Mouse (Mus musculus) heart, embryonic 15.5 days (tissue): ENCODE measurements at regions not wholly inside any gene's neighbourhood (a gene's known extent, or its start where the extent isn't known, plus 50 kb on each side); places are given as distances from the start of the nearest gene placed in this dataset.

Experiments used
- ATAC-seq: fragments of 200-750 bp; cut with Nextera tagmentation; replicated peaks from 2 replicates; pipeline ENCODE4 v1.8.0; 2017; ENCODE audit warnings: low read depth, moderate TSS enrichment; ENCODE audit not compliant: insufficient number of reproducible peaks, insufficient read depth, low FRiP score
- H3K27ac ChIP-seq: fragments of 300-500 bp; sonication (generic); 2 replicates; pipeline ENCODE4 v1.5.1; 2015; ENCODE audit warnings: mild to moderate bottlenecking, inconsistent platforms
- H3K27me3 ChIP-seq: fragments of 300-500 bp; sonication (generic); 2 replicates; pipeline ENCODE4 v1.6.1; 2015; ENCODE audit warnings: inconsistent platforms
- H3K36me3 ChIP-seq: fragments of 300-500 bp; sonication (generic); 2 replicates; pipeline ENCODE4 v1.6.1; 2015; ENCODE audit warnings: mild to moderate bottlenecking, inconsistent platforms
- H3K4me1 ChIP-seq: fragments of 300-500 bp; sonication (generic); replicated peaks from 2 replicates; pipeline ENCODE4 v1.6.1; 2015; ENCODE audit warnings: inconsistent platforms
- H3K4me2 ChIP-seq: fragments of 300-500 bp; sonication (generic); 2 replicates; pipeline ENCODE4 v1.6.1; 2015; ENCODE audit warnings: inconsistent platforms, mild to moderate bottlenecking, moderate library complexity
- H3K4me3 ChIP-seq: fragments of 300-500 bp; sonication (generic); 2 replicates; pipeline ENCODE4 v1.5.1; 2015; ENCODE audit warnings: mild to moderate bottlenecking, inconsistent platforms
- H3K9ac ChIP-seq: fragments of 300-500 bp; sonication (generic); 2 replicates; pipeline ENCODE4 v1.6.1; 2015; ENCODE audit warnings: mild to moderate bottlenecking, inconsistent platforms
- H3K9me3 ChIP-seq: fragments of 300-500 bp; sonication (generic); replicated peaks from 2 replicates; pipeline ENCODE4 v1.6.1; 2016; ENCODE audit warnings: inconsistent platforms
- WGBS: fragments of 180-500 bp; shearing (Covaris S2); methylation state at CpG from one replicate; pipeline ENCODE4 v1.1.7; 2015; ENCODE audit warnings: mixed read lengths; 5-methylcytosine and 5-hydroxymethylcytosine counted together

GRCm38 (mm10) chr13:55909941-55910340 is 73.9 kb upstream of the Pitx1 start:
- Histone ChIP-seq H3K27me3 (no peaks in the 10 kb centered on the region), H3K9ac (no peak overlapping the region), H3K4me1 (no peaks in the 10 kb centered on the region), H3K36me3 (no peaks in the 10 kb centered on the region), H3K9me3 (no peaks in the 10 kb centered on the region), H3K4me2 (no peak overlapping the region), H3K27ac (no peak overlapping the region), H3K4me3 (no peak overlapping the region)
- 15% methylated on average over 5 of the region's 5 CpGs for WGBS
- no peak for ATAC-seq

- ATAC-seq: no peak
- H3K36me3 ChIP-seq: no peaks in the 10 kb centered on the region
- 76% methylated on average over 4 of the region's 4 CpGs for WGBS
- H3K4me3 ChIP-seq: no peak overlapping the region
- no peak overlapping the region for H3K9ac ChIP-seq
- H3K4me2 ChIP-seq: no peak overlapping the region
- H3K9me3 ChIP-seq: no peaks in the 10 kb centered on the region
- no peak overlapping the region for H3K27ac ChIP-seq
- no peaks in the 10 kb centered on the region for H3K4me1 ChIP-seq
- no peaks in the 10 kb centered on the region for H3K27me3 ChIP-seq
These were observed 68.9 kb upstream of the Pitx1 start for GRCm38 (mm10) chr13:55904884-55905283.

GRCm38 (mm10) chr13:55902255-55902654 is 66.3 kb upstream of the Pitx1 start:
- H3K4me3 ChIP-seq: no peak overlapping the region
- H3K36me3 ChIP-seq: no peaks in the 10 kb centered on the region
- no peak overlapping the region for H3K4me2 ChIP-seq
- 0 out of 2 replicates have a peak, but pooled peaks cover 3% of the 10 kb centered on the region for H3K27me3 ChIP-seq
- no peak overlapping the region for H3K27ac ChIP-seq
- H3K4me1 ChIP-seq: no peaks in the 10 kb centered on the region
- ATAC-seq: no peak
- H3K9me3 ChIP-seq: no peaks in the 10 kb centered on the region
- WGBS: 44% methylated on average over 11 of the region's 11 CpGs
- no peak overlapping the region for H3K9ac ChIP-seq

- Histone ChIP-seq H3K36me3 (no peaks in the 10 kb centered on the region), H3K4me3 (no peak overlapping the region), H3K4me2 (no peak overlapping the region), H3K9ac (no peak overlapping the region), H3K27ac (no peak overlapping the region), H3K9me3 (no peaks in the 10 kb centered on the region), H3K27me3 (0 out of 2 replicates have a peak, but pooled peaks cover 3% of the 10 kb centered on the region), H3K4me1 (peaks cover 4% of the 10 kb centered on the region)
- ATAC-seq: no peak
- WGBS: 82% methylated on average over 4 of the region's 4 CpGs
These were observed 64.2 kb upstream of the Pitx1 start for GRCm38 (mm10) chr13:55900190-55900526.

- WGBS: 73% methylated on average over 10 of the region's 10 CpGs
- no peak overlapping the region for H3K4me3 ChIP-seq
- H3K4me1 ChIP-seq: peaks cover 5% of the 10 kb centered on the region
- H3K4me2 ChIP-seq: no peak overlapping the region
- no peaks in the 10 kb centered on the region for H3K9me3 ChIP-seq
- no peaks in the 10 kb centered on the region for H3K36me3 ChIP-seq
- no peak overlapping the region for H3K9ac ChIP-seq
- no peak for ATAC-seq
- H3K27me3 ChIP-seq: 0 out of 2 replicates have a peak, but pooled peaks cover 3% of the 10 kb centered on the region
- no peak overlapping the region for H3K27ac ChIP-seq
These were observed 63.7 kb upstream of the Pitx1 start for GRCm38 (mm10) chr13:55899501-55900189.

- Histone ChIP-seq H3K4me2 (no peak overlapping the region), H3K9me3 (no peaks in the 10 kb centered on the region), H3K4me1 (peaks cover 5% of the 10 kb centered on the region), H3K4me3 (no peak overlapping the region), H3K36me3 (no peaks in the 10 kb centered on the region), H3K27me3 (0 out of 2 replicates have a peak, but pooled peaks cover 3% of the 10 kb centered on the region), H3K27ac (no peak overlapping the region), H3K9ac (no peak overlapping the region)
- ATAC-seq: no peak
- 47% methylated on average over 8 of the region's 8 CpGs for WGBS
These were observed 63.0 kb upstream of the Pitx1 start for GRCm38 (mm10) chr13:55898999-55899398.

- Histone ChIP-seq H3K4me1 (peaks cover 5% of the 10 kb centered on the region), H3K27ac (no peak overlapping the region), H3K4me2 (no peak overlapping the region), H3K27me3 (0 out of 2 replicates have a peak, but pooled peaks cover 3% of the 10 kb centered on the region), H3K4me3 (no peak overlapping the region), H3K36me3 (no peaks in the 10 kb centered on the region), H3K9ac (no peak overlapping the region), H3K9me3 (no peaks in the 10 kb centered on the region)
- ATAC-seq: no peak
- 82% methylated on average over 17 of the region's 17 CpGs for WGBS
These were observed 62.4 kb upstream of the Pitx1 start for GRCm38 (mm10) chr13:55898257-55898950.

GRCm38 (mm10) chr13:55895505-55895904 is 59.5 kb upstream of the Pitx1 start:
- 72% methylated on average over 5 of the region's 5 CpGs for WGBS
- Histone ChIP-seq H3K27me3 (0 out of 2 replicates have a peak, but pooled peaks cover 3% of the 10 kb centered on the region), H3K4me2 (no peak overlapping the region), H3K27ac (no peak overlapping the region), H3K9me3 (no peaks in the 10 kb centered on the region), H3K4me1 (peaks cover 5% of the 10 kb centered on the region), H3K9ac (no peak overlapping the region), H3K36me3 (no peaks in the 10 kb centered on the region), H3K4me3 (no peak overlapping the region)
- ATAC-seq: no peak

GRCm38 (mm10) chr13:55893154-55894018 is 57.4 kb upstream of the Pitx1 start:
- H3K4me1 ChIP-seq: peaks cover 5% of the 10 kb centered on the region
- WGBS: 72% methylated on average over 25 of the region's 25 CpGs
- H3K4me2 ChIP-seq: no peak overlapping the region
- no peak overlapping the region for H3K27ac ChIP-seq
- H3K9me3 ChIP-seq: no peaks in the 10 kb centered on the region
- no peak overlapping the region for H3K4me3 ChIP-seq
- H3K27me3 ChIP-seq: no peaks in the 10 kb centered on the region
- no peaks in the 10 kb centered on the region for H3K36me3 ChIP-seq
- H3K9ac ChIP-seq: no peak overlapping the region
- ATAC-seq: no peak

GRCm38 (mm10) chr13:55892250-55892649 is 56.3 kb upstream of the Pitx1 start:
- no peaks in the 10 kb centered on the region for H3K36me3 ChIP-seq
- H3K27ac ChIP-seq: no peak overlapping the region
- H3K4me1 ChIP-seq: peaks cover 5% of the 10 kb centered on the region
- no peak overlapping the region for H3K4me2 ChIP-seq
- no peak for ATAC-seq
- no peak overlapping the region for H3K4me3 ChIP-seq
- no peaks in the 10 kb centered on the region for H3K9me3 ChIP-seq
- H3K9ac ChIP-seq: no peak overlapping the region
- WGBS: 90% methylated on average over 3 of the region's 3 CpGs
- H3K27me3 ChIP-seq: no peaks in the 10 kb centered on the region

GRCm38 (mm10) chr13:55887099-55887736 is 51.2 kb upstream of the Pitx1 start:
- Histone ChIP-seq H3K27ac (no peak overlapping the region), H3K9me3 (no peaks in the 10 kb centered on the region), H3K4me1 (no peaks in the 10 kb centered on the region; the same call in 1 of the 2 replicates), H3K4me2 (no peak overlapping the region), H3K4me3 (no peak overlapping the region), H3K9ac (no peak overlapping the region), H3K27me3 (no peaks in the 10 kb centered on the region), H3K36me3 (no peaks in the 10 kb centered on the region)
- ATAC-seq: no peak
- 80% methylated on average over 13 of the region's 13 CpGs for WGBS
